Mouse (Mus musculus): Measurements from ENCODE around the gene Gm8909.
"Not testable (repeated sequence)": the region's sequence is repeated elsewhere in the genome, so short reads cannot be mapped to it uniquely, and the experiment has no call there.

Gm8909 gene

GRCm38 (mm10) chr17:36168039-36168652 lies at the start of gene Gm8909:
Gm8909 (minus strand) TSS chr17:36168537.
- DNase-seq (ENCODE audit: low read depth, low spot score): no peak

DNA sequence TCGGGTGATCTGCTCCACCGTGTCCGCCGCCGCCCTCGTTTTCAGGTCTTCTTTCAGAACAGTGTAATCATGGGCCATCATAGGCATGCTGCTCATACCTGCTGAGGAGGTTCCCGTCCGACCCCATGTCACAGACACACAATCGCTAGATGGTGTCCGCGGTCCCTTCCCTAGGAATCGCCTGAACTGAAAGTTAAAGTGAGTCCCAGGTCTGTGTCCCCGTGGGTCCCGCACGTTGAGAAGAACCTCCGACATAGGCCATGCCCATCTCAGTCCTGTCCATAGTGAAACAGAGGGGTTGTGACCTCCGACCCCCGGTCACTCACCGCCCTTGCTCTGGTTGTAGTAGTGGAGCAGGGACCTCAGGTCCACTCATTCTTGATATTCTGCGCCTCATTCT lies 47.2 kb upstream of the Gm8909 start:
- DNase-seq (ENCODE audit: low read depth, low spot score): no peak

GRCm38 (mm10) chr17:36206846-36207245 lies 38.5 kb upstream of the Gm8909 start:
- no peak for DNase-seq (ENCODE audit: low read depth, low spot score)

GRCm38 (mm10) chr17:36205862-36206261 lies 37.5 kb upstream of the Gm8909 start:
- DNase-seq (ENCODE audit: low read depth, low spot score): no peak

DNA sequence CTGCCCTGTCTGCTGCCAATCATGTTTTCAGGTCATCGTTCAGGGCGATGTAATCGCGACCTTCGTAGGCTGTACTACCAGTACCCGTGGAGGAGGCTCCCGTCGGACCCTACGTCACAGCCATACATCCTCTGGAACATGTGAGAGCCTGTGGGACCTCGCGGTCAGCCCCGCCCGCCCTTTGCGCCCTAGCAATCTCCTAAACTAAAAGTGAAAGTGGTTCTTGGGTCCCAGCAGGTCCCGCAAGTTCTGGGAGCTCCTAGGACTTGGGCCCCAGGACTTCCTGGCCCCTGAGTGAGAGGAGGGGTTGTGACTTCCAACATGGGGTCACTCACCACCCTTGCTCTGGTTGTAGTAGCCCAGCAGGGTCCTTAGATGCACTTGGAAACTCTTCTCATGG lies 37.1 kb upstream of the Gm8909 start:
- no peak for DNase-seq (ENCODE audit: low read depth, low spot score)

- no peak for DNase-seq (ENCODE audit: low read depth, low spot score)
Measured at GRCm38 (mm10) chr17:36201851-36202250, 33.5 kb upstream of the Gm8909 start.

DNA sequence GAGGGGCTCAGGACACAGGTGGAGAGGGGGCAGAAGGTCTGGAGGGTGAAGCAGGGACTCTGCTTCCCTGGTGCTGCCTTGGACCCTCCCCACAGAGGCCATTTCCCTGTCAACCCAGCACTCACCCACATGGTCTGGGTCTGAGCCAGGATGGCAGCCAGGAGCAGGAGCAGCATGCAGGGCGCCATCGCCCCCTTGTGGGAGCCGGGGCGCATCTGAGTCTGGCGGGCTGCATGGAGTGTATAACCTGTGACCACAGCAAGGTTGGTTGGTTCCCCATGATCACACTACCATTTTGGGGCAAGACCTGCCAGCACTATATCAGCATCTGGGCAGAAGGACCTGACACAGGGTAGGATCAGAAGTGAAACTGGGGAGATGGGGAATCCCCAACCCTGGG lies 30.0 kb upstream of the Gm8909 start:
- no peak for DNase-seq (ENCODE audit: low read depth, low spot score)

DNA sequence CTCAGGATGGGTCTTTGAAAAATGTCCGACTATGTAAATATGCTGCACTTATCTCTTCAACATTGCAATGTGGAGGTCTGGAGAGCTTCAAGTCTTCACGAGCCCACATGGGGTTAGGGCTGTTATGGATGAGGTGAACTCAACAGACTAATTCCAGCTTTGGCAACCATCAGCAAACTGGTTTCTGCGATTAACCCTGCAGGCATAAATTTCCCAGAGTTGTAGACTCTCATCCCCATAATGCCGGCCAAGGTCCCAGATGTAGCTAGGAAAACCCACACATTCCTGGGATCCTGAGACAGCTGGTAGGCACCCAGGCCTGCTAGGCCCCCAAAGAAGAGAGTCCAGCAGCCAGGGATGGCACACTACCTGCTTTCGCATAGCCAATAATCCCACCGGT lies 26.1 kb upstream of the Gm8909 start:
- no peak for DNase-seq (ENCODE audit: low read depth, low spot score)

DNA sequence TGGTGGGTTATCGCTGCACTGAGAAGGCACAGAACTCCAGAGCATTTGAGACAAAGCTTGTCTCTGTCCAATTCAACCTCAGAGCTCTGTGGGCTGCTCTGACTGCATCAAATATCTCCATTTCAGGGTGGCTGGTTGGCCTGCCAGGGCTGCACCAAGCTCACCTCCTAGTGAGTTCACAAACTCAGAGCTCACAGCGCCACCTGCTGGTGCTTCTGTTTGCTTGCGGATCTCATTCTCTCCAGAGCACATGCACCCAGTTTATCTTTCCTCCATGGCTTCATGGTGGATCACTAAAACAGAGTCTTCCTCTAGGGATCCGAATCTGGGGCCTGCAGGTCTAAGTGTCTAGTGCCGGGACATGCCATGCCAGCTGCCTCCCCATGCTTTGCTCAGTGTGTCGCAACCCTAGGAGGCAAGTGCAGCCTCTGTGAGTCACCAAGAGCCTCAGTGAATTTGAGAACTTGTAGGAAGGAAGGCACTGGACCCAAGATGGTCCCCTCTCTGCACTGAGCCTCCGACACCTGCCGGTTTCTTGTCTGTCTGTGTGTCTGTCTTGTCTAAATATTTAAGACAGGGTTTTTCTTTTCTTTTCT lies 25.3 kb upstream of the Gm8909 start:
- peak; percentile 32 for DNase-seq (ENCODE audit: low read depth, low spot score)

DNA sequence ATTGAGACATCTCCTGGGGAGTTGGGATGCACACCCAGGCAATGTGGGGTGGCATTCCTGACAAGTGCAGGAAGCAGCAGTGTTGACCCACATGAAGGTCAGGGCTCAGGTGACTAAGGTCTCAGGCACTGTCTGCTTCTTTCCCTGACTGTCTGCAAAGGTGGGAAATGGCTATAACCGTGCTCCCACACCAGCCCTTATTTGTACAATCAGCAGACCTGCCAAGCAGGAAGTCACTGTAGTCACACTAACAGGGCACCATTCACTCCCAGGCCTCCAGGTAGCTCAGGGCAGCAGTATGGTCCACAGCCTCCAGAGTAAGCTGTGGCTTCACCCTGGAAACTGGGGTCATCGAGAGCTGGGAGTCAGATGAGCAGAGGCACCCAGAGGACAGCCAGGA lies 24.0 kb upstream of the Gm8909 start:
- no peak for DNase-seq (ENCODE audit: low read depth, low spot score)

DNA sequence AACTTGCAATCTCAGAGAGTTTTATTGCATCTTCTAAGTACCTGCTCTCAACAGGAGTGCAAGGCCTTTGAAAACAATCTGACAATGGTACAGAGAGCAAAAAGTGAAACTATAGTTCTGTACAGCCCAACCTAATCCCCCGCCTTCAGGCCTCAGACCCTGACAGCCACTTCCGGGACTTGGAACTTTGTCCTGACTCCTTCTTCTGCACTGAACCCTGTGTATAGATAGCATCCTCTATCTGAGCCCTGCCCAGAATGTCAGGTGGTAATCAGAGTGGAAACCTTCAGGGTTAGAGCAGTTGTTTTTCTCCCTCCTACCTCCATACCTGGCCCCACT lies 21.8 kb upstream of the Gm8909 start, which contains the start of gene H2-T3:
TSS of gene H2-T3 (minus strand) at position 119 of the 339 bp plus-strand sequence.
- DNase-seq (ENCODE audit: low read depth, low spot score): no peak

- DNase-seq (ENCODE audit: low read depth, low spot score): no peak
Measured at GRCm38 (mm10) chr17:36189491-36190168, 21.3 kb upstream of the Gm8909 start.

DNA sequence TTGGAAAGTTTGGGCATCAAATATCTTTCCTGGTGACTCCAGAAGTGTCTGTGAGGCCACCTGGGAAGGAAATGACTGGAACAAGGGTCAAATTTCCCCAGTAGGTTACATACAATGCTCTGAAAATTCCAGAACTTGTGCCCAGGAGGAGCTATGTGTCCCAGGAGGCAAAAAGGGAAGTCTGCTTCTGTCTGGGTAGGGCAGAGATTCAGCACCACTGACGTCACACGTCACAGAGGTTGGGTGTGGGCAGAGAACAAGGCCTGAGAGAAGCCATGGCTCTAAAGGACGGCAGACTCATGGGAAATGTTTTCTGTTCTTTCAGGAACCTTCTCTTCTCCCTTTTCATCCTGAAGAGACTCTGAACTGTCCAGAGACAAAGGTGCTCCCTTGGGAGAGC lies 19.2 kb upstream of the Gm8909 start:
- no peak for DNase-seq (ENCODE audit: low read depth, low spot score)

DNA sequence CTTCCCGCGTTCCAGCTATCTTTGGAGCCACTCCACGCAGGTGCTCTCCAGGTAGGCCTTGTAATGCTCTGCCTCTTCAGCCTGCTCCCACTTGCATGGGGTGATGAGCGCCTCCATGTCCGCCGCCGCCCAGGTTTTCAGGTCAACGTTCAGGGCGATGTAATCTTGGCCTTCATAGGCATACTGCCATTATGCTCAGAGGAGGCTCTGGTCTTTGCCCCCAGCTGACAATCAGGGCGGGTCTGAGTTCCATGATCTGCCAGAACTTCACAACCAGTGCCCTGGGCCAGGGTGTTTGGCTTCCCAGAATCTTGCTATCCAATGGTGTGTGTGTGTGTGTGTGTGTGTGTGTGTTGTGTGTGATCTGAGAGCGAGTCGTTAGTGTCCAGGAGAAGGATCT lies 13.9 kb upstream of the Gm8909 start:
- DNase-seq (ENCODE audit: low read depth, low spot score): no peak

GRCm38 (mm10) chr17:36179446-36179845 lies 11.1 kb upstream of the Gm8909 start:
- not testable (repeated sequence) for DNase-seq (ENCODE audit: low read depth, low spot score)

- DNase-seq (ENCODE audit: low read depth, low spot score): not testable (repeated sequence)
Measured at GRCm38 (mm10) chr17:36178938-36179337, 10.6 kb upstream of the Gm8909 start.

DNA sequence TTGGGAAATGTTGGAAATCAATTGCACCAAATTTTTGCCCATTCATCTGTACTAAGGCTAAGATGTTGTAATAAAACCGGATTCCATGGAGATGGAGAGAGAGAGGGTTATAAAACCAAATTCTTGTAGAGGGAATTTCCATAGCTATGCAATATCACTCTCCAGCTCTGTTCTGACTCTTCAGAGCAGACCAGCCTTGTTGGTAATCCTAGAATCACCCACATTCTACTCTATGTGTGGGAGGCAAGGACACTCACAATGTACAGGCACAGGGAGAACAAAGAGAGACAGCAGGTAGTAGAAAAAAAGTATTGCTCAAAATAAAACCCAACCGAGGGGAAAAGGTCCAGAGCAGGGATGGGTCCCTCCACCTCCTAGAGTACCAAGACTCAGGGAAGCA lies 7.8 kb upstream of the Gm8909 start:
- not testable (repeated sequence) for DNase-seq (ENCODE audit: low read depth, low spot score)

DNA sequence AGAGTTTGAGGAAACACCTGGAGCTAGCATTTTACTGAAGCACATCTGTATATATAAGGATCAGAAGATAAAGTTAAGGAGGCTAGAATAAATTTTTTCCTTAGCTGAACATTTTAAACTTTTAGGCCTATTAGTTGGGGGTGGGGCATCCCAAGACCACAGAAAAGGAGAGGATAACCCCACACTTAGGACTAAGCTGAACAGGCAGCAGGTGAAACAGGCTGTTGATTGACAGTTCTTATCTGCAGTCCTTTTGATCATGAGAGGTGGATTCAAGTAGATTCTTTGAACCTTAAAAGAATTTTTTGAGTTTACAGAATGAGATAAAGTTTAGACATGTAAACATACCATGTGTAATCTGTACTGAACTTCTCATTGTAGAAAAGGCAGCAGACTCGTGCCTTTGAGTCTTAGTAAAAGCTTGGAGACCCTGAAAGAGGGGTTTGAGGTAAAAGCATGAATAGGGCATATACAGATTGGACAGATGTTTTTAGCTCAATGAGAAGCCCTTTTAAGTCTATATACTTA lies 2.0 kb upstream of the Gm8909 start:
- DNase-seq (ENCODE audit: low read depth, low spot score): no peak

GRCm38 (mm10) chr17:36169753-36170152 lies 1.4 kb upstream of the Gm8909 start:
- DNase-seq (ENCODE audit: low read depth, low spot score): no peak

DNA sequence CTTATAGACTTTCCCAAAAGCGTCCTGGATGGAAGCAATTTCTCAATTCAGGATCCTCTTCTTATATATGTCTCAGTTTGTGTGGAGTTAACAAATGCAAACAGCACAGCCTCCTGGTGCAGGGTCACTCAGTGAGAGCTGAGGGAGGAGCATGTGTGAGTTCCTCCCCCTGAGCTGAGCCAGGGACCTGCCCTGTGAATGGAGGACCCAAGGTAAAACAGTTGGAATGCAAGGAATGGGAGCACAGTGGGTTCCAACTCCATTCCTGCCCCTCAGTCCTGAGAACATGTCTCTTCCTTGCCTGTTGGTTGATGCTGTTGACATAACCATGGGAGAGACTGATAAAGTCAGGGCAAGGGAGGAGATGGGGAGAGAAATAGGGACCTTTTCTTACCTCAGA lies 757 bp upstream of the Gm8909 start:
- DNase-seq (ENCODE audit: low read depth, low spot score): not testable (repeated sequence)

- no peak for DNase-seq (ENCODE audit: low read depth, low spot score)
Measured at GRCm38 (mm10) chr17:36167306-36168038, 865 bp downstream of the Gm8909 start.

DNA sequence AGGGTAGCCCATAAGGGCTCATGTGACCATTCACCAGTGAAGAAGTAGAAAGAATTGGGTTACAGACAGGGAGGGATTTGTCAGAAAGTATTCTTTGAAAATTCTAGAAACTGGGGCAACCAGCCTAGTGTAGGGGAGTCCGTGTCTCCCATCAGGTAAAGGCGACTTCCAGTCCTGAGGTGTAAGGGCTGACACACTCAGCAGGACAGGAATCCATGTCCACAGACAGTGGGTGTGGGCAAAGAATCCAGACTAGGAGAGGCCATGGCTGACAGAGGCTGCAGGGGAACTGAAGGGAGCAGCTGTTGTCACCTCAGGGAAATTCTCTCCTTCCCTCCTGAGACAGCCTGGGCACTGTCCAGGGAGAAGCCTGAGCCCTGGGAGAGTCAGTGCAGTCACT lies 1.4 kb downstream of the Gm8909 start:
- DNase-seq (ENCODE audit: low read depth, low spot score): not testable (repeated sequence)

Measured in retina, adult 2 months (tissue).